Comparison of ENCODE assay signal across 29 mouse cellular contexts in genomic region chr2:17945369-17945915, GRCm38 (mm10). TPM values are rescaled to one million over a fixed set of nuclear protein-coding genes. Genes with fewer than 3 reads are reported as not detected.
A peak's percentile ranks its signal among the peaks of the same experiment; 100 is the strongest.
DNase-seq lines count a peak whose midpoint lies in the region; ATAC-seq and TF ChIP-seq lines count a peak whose summit lies in the region.
"Had no signal": no experiment of that assay in that cellular context is flagged by ENCODE, and none has a peak within 500 bp of the region (broad histone marks: within the 10 kb centered on the region; RNA-seq: fewer than 3 reads in every experiment).

No protein-coding gene starts in this region.

- no peaks in the 10 kb centered on the region for H3K9me3 ChIP-seq in kidney, postnatal 0 days (replicated peaks; ENCODE audit: low read length)
- H3K9me3 ChIP-seq in limb, embryonic 14.5 days (ENCODE audit: control insufficient read depth, low read length) = no peaks in the 10 kb centered on the region
- no peaks in the 10 kb centered on the region for H3K9me3 ChIP-seq in liver, embryonic 12.5 days (replicated peaks)
- H3K9me3 ChIP-seq: embryonic facial prominence, embryonic 15.5 days; forebrain, embryonic 10.5 days; heart, embryonic 13.5 days; hindbrain, embryonic 10.5 days had no signal

- H3K9ac ChIP-seq in kidney, postnatal 0 days (ENCODE audit: low read depth, low read length) = no peak overlapping the region
- no peak overlapping the region for H3K9ac ChIP-seq in limb, embryonic 14.5 days (ENCODE audit: low read depth, low read length, severe bottlenecking)
- no peak overlapping the region for H3K9ac ChIP-seq in liver, embryonic 12.5 days
- H3K9ac ChIP-seq: embryonic facial prominence, embryonic 15.5 days; heart, embryonic 13.5 days; hindbrain, embryonic 14.5 days had no signal

- H3K4me1 ChIP-seq in kidney, postnatal 0 days (replicated peaks; ENCODE audit: insufficient read depth, low read length) = no peaks in the 10 kb centered on the region
- no peaks in the 10 kb centered on the region for H3K4me1 ChIP-seq in kidney, adult 2 months (ENCODE audit: control insufficient read depth, insufficient read depth, low read length)
- H3K4me1 ChIP-seq in limb, embryonic 14.5 days (ENCODE audit: control insufficient read depth, insufficient read depth, low read length) = no peaks in the 10 kb centered on the region
- no peaks in the 10 kb centered on the region for H3K4me1 ChIP-seq in liver, embryonic 12.5 days
- H3K4me1 ChIP-seq: embryonic facial prominence, embryonic 15.5 days; hindbrain, embryonic 10.5 days had no signal

- TF ChIP-seq CTCF in kidney, postnatal 0 days (IDR thresholded peaks at IDR 0.05; ENCODE audit: low read depth) = no peak
- TF ChIP-seq CTCF in kidney, adult 2 months (conservative IDR thresholded peaks at IDR 0.05; ENCODE audit: insufficient read depth, insufficient read length, low read depth, low read length) = no peak
- no peak for TF ChIP-seq CTCF in left cerebral cortex, adult 2 months (IDR thresholded peaks at IDR 0.05)

- peak; percentile 56 for DNase-seq in kidney, postnatal 0 days (ENCODE audit: low spot score)
- no peak for DNase-seq in kidney, adult 2 months
- peak; percentile 46 for DNase-seq in limb, embryonic 14.5 days (ENCODE audit: low spot score)
- DNase-seq in cerebellum, postnatal 10 days = no peak
- no peak for DNase-seq in left cerebral cortex, adult 2 months (ENCODE audit: extremely low spot score in 1 of 2, low spot score in 2 of 2)
- DNase-seq: adrenal gland, adult 2 months; adrenal gland, postnatal 25 days; cerebellum, adult 2 months; cerebellum, postnatal 14 days; embryo, embryonic 11 days; gastrocnemius, postnatal 10 days; heart, postnatal 10 days had no signal

- H3K27me3 ChIP-seq in kidney, postnatal 0 days (ENCODE audit: insufficient read depth, low read length) = no peaks in the 10 kb centered on the region
- H3K27me3 ChIP-seq in kidney, adult 2 months (replicated peaks; ENCODE audit: control insufficient read depth, insufficient read depth, low read length) = no peaks in the 10 kb centered on the region
- no peaks in the 10 kb centered on the region for H3K27me3 ChIP-seq in limb, embryonic 14.5 days (ENCODE audit: control insufficient read depth, insufficient read depth, low read length)
- no peaks in the 10 kb centered on the region for H3K27me3 ChIP-seq in liver, embryonic 12.5 days (replicated peaks)
- H3K27me3 ChIP-seq: CH12.LX; embryonic facial prominence, embryonic 15.5 days; heart, embryonic 13.5 days; Patski had no signal

- WGBS in kidney, postnatal 0 days = 53% methylated on average over 7 of the region's 7 CpGs
- WGBS in kidney, adult 2 months = 73% methylated on average over 7 of the region's 7 CpGs
- 60% methylated on average over 7 of the region's 7 CpGs for WGBS in limb, embryonic 14.5 days
- WGBS in liver, embryonic 12.5 days (ENCODE audit: insufficient replicate concordance) = 65% methylated on average over 7 of the region's 7 CpGs

- no peak for ATAC-seq in kidney, postnatal 0 days (replicated peaks; ENCODE audit: low FRiP score, low read depth)
- ATAC-seq in CD4-positive, CD25-positive, alpha-beta regulatory T cell, adult 4 months = peak; percentile 50
- peak; percentile 37; the same call in 1 of the 2 replicates for ATAC-seq in limb, embryonic 14.5 days (ENCODE audit: low FRiP score, low read depth)
- ATAC-seq in liver, embryonic 12.5 days = no peak
- ATAC-seq: forebrain, embryonic 14.5 days; intestine, embryonic 16.5 days; Patski had no signal

- no peak overlapping the region for H3K4me2 ChIP-seq in kidney, postnatal 0 days (ENCODE audit: low read length)
- no peak overlapping the region for H3K4me2 ChIP-seq in limb, embryonic 14.5 days (replicated peaks; ENCODE audit: low read depth, low read length, severe bottlenecking)
- no peak overlapping the region for H3K4me2 ChIP-seq in liver, embryonic 12.5 days
- H3K4me2 ChIP-seq: embryonic facial prominence, embryonic 15.5 days; heart, embryonic 13.5 days; hindbrain, embryonic 14.5 days had no signal

- intact Hi-C loops in left cerebral cortex, adult 2 months (cut with DNase I) = no loop called here

- no peak for TF ChIP-seq POLR2A in kidney, adult 2 months (IDR thresholded peaks at IDR 0.05; ENCODE audit: low read depth, low read length)
- TF ChIP-seq POLR2A in limb, embryonic 14.5 days (IDR thresholded peaks at IDR 0.05; ENCODE audit: borderline replicate concordance, extremely low read depth, insufficient read depth, insufficient read length) = no peak

- H3K4me3 ChIP-seq in kidney, postnatal 0 days (replicated peaks; ENCODE audit: low read depth, low read length) = no peak overlapping the region
- no peak overlapping the region for H3K4me3 ChIP-seq in kidney, adult 2 months (ENCODE audit: insufficient read depth, low read depth, low read length)
- H3K4me3 ChIP-seq in limb, embryonic 14.5 days (replicated peaks; ENCODE audit: low read length) = no peak overlapping the region
- no peak overlapping the region for H3K4me3 ChIP-seq in left cerebral cortex, adult 2 months
- H3K4me3 ChIP-seq in liver, embryonic 12.5 days = no peak overlapping the region
- H3K4me3 ChIP-seq: embryonic facial prominence, embryonic 15.5 days; erythroblast, embryonic 14.5 days; forebrain, embryonic 10.5 days; heart, embryonic 13.5 days; hindbrain, embryonic 10.5 days had no signal

- H3K27ac ChIP-seq in kidney, postnatal 0 days = no peak overlapping the region
- H3K27ac ChIP-seq in kidney, adult 2 months (ENCODE audit: insufficient read depth, low read depth, low read length) = no peak overlapping the region
- H3K27ac ChIP-seq in limb, embryonic 14.5 days (replicated peaks; ENCODE audit: low read depth, low read length) = peak overlapping the region; percentile 22; the same call in 1 of the 2 replicates
- H3K27ac ChIP-seq in left cerebral cortex, adult 2 months = no peak overlapping the region
- no peak overlapping the region for H3K27ac ChIP-seq in liver, embryonic 12.5 days
- H3K27ac ChIP-seq: embryonic facial prominence, embryonic 15.5 days; forebrain, embryonic 10.5 days; heart, embryonic 13.5 days; hindbrain, embryonic 10.5 days; hindbrain, embryonic 14.5 days had no signal

- no peaks in the 10 kb centered on the region for H3K36me3 ChIP-seq in kidney, postnatal 0 days (ENCODE audit: insufficient read depth, low read length)
- no peaks in the 10 kb centered on the region for H3K36me3 ChIP-seq in kidney, adult 2 months (ENCODE audit: control insufficient read depth, insufficient read depth, low read length)
- H3K36me3 ChIP-seq in limb, embryonic 14.5 days (ENCODE audit: control insufficient read depth, insufficient read depth, low read length) = no peaks in the 10 kb centered on the region
- H3K36me3 ChIP-seq in liver, embryonic 12.5 days = no peaks in the 10 kb centered on the region
- H3K36me3 ChIP-seq: embryonic facial prominence, embryonic 15.5 days; forebrain, embryonic 10.5 days; heart, embryonic 13.5 days; hindbrain, embryonic 10.5 days had no signal

RNA-seq across cellular contexts. Expression of gene H2al2a, which starts 51.3 kb away (rescaled TPM):
- not detected in 2 replicates for polyA plus RNA-seq in kidney, postnatal 0 days (2015; fragmentation: Nextera tagmentation; extraction: Ambion mirVana)
- 0.41 TPM in 1 of 2 replicates, not detected in the other for polyA plus RNA-seq in kidney, adult 2 months (2012; rRNA removed)
- polyA plus RNA-seq in CD4-positive, CD25-positive, alpha-beta regulatory T cell, adult 4 months (2017; shearing (Covaris generic)) = not detected
- not detected in 2 replicates for polyA plus RNA-seq in limb, embryonic 14.5 days (2012; rRNA removed)
- polyA plus RNA-seq in limb, embryonic 14.5 days (2014; fragmentation: Nextera tagmentation; extraction: Ambion mirVana) = not detected in 2 replicates
- total RNA-seq in left cerebral cortex, adult 2 months (2021) = not detected
- polyA plus RNA-seq in liver, embryonic 12.5 days (2016; fragmentation: Nextera tagmentation; extraction: Ambion mirVana) = not detected in 2 replicates
- total RNA-seq: adrenal gland, adult 2 months; adrenal gland, postnatal 25 days; CH12.LX; common myeloid progenitor, adult 5-6 weeks; gastrocnemius, postnatal 10 days; gastrocnemius, postnatal 4 days; heart, adult 8-10 months; heart, postnatal 10 days had no signal
- polyA plus RNA-seq: activated CD4-positive, CD25-positive, alpha-beta regulatory T cell, adult 4 months; adrenal gland, adult 2 months; cerebellum, adult 2 months; embryonic facial prominence, embryonic 11.5 days; embryonic facial prominence, embryonic 15.5 days; erythroblast, embryonic 14.5 days; forebrain, embryonic 10.5 days; forebrain, embryonic 14.5 days; heart, embryonic 13.5 days; hindbrain, embryonic 10.5 days; hindbrain, embryonic 14.5 days; intestine, embryonic 16.5 days; Patski had no signal

Comparison
In these comparisons a context has a peak if more than half of its experiments do, and no peak if none do; other contexts are left out.
1. DNase-seq: peak in kidney, postnatal 0 days (single experiment) and limb, embryonic 14.5 days (single experiment); none in kidney, adult 2 months (single experiment), cerebellum, postnatal 10 days (0 of 2) and left cerebral cortex, adult 2 months (0 of 2).
2. ATAC-seq: peak in CD4-positive, CD25-positive, alpha-beta regulatory T cell, adult 4 months (single experiment) and limb, embryonic 14.5 days (single experiment); none in kidney, postnatal 0 days (single experiment) and liver, embryonic 12.5 days (single experiment).